Mouse (Mus musculus) neutrophil, adult 5-6 weeks (primary cell): Measurements from ENCODE around the gene Ncoa7. TPM values are rescaled to one million over a fixed set of nuclear protein-coding genes. Genes with fewer than 3 reads are reported as not detected.

Experiments used
- ATAC-seq: fragments of 151-379, 151-347 bp; 2 replicates; pipeline ENCODE4 v1.8.0; 2017; ENCODE audit warnings: mild to moderate bottlenecking, moderate TSS enrichment; ENCODE audit not compliant: insufficient number of reproducible peaks, poor library complexity, low FRiP score, severe bottlenecking; ENCODE audit errors: extremely low read depth
- total RNA-seq: library from RNA; stranded (forward); fragments of 200-1000 nt; gene quantifications from 2 replicates; pipeline ENCODE4 v1.2.3, GENCODE M21; 2017

Gene Ncoa7
- 9.6 and 13.3 TPM in 2 replicates for total RNA-seq

DNA sequence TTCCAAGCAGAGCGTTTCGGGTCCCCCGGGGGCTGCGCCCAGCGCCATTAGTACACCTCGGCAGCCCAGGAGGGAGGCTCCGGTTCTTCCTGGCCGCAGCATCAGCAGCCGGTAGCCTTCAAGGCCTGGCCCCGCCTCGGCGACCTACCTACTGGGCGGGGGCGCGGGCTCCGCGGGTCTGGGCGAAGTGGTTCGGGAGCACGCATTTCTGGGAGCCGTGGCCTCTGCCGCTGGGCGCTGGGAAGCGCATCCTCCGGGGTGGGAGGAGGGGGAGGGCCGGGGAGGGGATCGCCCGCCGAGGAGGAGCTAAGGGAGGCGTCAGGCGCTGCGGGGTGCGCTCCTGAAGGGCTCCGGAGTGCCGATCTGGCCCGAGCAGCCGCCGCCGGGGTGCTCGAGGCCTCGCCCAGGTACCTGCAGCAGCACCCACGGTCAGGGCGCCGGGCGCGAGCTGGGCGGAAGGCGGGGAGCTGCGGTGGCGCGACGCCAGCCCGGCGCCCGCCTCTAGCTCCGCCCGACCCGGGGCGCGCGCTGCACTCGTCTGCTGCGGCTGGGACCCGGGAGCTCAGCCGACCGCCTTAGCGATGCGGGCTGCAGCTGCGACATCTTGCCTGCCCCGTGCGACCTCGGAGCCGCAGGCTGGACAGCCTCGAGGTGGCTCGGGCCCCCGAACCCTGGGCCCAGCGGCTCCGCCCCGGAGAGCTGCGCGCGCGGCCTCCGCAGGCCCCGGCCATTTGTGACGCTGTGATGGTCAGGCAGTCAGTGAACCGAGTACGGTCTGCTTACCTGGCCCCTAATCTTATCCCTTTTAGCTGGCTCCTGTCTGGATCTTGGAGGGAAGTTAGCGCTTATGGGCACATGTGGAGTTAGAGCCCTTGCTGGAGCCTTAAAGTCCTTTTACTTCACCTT, at the start of gene Ncoa7:
Gene Ncoa7, minus strand, starts transcription at position 646 of the 906 bp plus-strand sequence.
- peak; percentile 63 for ATAC-seq

- no peak for ATAC-seq
Measured at GRCm38 (mm10) chr10:30845101-30845825, 42.1 kb upstream of the Ncoa7 start.

DNA sequence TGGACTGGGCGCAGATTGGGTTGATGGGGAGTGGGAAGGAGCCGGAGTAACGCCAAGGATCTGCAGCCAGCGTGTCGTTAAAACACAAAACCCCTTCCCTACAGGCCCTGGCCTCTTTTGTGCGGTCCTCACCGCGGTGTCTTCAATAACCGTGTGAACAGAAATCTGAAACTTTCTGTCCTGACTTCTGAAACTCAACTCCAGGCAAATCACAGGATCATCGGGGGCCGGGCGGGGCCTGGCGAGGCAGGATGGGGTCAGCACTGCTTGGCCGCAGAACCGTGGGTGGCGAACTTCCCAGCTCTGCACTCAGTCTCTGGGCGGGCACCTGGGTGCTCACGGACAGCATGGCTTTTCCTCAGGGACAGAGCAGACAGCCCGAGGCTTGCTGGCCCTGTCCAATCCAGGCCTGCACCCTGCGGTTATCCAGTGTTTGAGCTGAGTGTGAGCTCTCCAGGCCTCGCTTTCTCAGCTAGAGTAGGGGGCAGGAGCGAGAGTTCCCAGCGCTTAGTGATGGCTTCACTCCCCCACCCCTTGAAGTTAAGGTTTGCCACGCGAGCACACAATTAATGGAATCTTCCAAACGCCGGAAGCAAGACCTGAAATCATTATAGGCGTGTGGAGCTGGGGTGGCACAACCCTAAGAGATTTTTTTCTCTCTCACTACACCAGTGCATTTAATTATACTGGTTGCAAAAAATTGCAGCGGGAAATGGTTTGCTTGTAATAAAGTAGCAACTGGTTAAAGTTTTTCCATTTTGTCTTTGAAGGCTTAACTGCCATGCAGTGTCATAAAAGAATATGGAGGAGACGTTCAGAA, 41.3 kb upstream of the Ncoa7 start:
- no peak for ATAC-seq

GRCm38 (mm10) chr10:30843438-30844190, 40.5 kb upstream of the Ncoa7 start:
- ATAC-seq: no peak

- ATAC-seq: peak; percentile 93
Measured at GRCm38 (mm10) chr10:30842643-30843437, 39.7 kb upstream of the Ncoa7 start, which contains the start of gene Hey2. TSS of gene Hey2 (minus strand) at chr10:30842801.

DNA sequence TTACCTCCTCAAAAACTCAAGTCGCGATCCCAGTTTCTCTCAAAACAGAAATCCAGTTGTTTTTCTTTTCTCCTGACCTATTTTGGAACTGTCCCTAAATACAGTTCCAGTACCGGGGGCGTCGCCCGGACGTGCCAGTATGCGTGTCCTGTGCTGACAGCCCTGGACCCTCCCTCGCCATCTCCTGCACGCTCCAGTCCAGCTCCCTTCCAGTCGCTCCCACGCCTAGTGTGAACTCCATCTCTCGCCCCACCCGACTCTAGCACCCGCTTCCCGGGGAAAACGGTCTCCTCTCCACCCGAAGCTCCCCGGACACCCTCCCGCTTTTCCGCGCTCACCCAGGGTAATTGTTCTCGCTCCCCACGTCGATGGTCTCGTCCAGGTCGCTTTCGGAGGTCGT, 39.1 kb upstream of the Ncoa7 start:
- ATAC-seq: no peak

- ATAC-seq: no peak
Measured at GRCm38 (mm10) chr10:30840824-30841223, 37.7 kb upstream of the Ncoa7 start.

DNA sequence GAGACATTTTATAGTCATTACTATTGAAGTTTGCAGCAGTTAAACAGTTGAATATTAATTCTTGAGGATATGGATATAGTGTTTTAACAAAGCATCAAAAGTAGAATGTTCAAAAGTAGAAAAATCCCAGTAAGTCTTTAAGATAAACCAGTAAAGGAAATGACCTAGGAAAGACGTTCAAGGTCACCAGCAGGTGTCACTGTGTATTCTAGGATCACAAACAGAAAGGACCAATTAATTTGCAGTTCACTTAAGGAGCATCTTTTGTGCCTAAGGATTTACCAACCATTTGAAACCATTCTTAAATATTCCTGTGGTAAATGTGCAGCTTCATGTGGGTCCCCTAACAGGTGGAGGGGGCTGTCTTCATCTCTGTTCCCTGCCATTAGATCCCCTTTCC, 35.1 kb upstream of the Ncoa7 start:
- ATAC-seq: no peak

- ATAC-seq: peak; percentile 39; the same call in 1 of the 2 replicates
Measured at GRCm38 (mm10) chr10:30825049-30825448, 21.9 kb upstream of the Ncoa7 start.

GRCm38 (mm10) chr10:30810967-30811293, 7.8 kb upstream of the Ncoa7 start:
- ATAC-seq: peak; percentile 94

GRCm38 (mm10) chr10:30810247-30810966, 7.3 kb upstream of the Ncoa7 start:
- no peak for ATAC-seq

DNA sequence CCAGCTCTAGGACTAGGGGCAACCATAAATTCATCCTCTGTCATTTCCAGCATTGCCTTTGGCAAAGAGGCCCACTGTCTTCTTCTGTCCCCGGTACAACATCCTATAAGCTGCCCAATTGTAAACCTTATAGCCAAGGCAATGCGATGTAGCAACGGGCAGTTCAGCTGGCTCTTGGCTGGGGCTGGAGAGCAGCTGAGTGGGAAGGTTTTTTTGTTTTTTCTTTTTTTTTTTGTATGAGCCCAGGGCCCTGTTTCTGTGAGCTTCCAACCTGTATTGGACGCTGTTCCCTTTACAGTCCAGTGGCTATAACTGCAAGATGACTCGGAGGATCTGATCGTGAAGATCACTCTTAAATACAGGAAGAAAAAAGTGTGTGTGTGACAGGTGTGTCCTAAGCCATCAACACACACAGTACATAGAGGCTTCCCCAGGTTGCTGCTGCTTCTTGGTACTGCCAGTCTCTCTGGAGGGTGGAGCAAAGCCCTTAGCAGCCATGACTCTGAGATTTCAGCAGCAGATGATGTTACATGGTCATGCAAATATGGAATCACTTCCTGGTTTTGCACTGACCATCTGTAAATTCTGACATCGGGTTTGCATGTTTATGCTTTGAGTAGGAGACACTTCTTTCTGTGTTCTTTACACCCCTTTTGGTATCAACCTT, 594 bp upstream of the Ncoa7 start:
- ATAC-seq: peak; percentile 53

DNA sequence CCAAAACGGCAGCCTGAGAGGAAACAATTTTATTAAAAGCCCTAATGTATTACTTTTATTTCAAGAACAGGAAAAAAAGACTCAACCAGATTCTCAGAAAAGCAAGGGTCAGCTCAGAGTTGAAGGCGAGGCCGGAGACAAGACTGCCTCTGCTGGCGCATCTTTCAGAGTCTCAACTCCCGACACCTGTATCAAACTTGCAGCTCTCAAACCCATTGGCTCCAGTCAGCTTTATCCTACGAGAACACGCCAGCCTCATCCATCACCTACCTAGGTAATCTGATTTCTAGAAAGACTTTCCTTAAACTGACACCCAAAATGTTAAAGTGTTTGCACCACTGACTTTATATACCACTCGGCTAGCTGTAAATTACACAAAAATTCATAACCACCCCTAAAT, 1.1 kb downstream of the Ncoa7 start:
- no peak for ATAC-seq

GRCm38 (mm10) chr10:30799713-30800450, 3.2 kb downstream of the Ncoa7 start:
- no peak for ATAC-seq

GRCm38 (mm10) chr10:30796469-30797261, 6.5 kb downstream of the Ncoa7 start:
- ATAC-seq: no peak
